Mouse (Mus musculus): Measurements from ENCODE around the gene Jun. TPM values are rescaled to one million over a fixed set of nuclear protein-coding genes. Genes with fewer than 3 reads are reported as not detected.

The Jun gene
- polyA plus RNA-seq, 1 experiment from 2014 or later = 72.2 TPM

GRCm38 (mm10) chr4:95094700-95095113, 42.7 kb upstream of the Jun start:
- no peaks in the 10 kb centered on the region for H3K9me3 ChIP-seq (ENCODE audit: control insufficient read depth, low read length)
- 62% methylated on average over 4 of the region's 4 CpGs for WGBS
- no peaks in the 10 kb centered on the region for H3K36me3 ChIP-seq (ENCODE audit: control insufficient read depth, insufficient read depth)
- no peaks in the 10 kb centered on the region for H3K27me3 ChIP-seq (replicated peaks; ENCODE audit: control insufficient read depth, insufficient read depth, low read length)
- no peak for ATAC-seq
- H3K4me2 ChIP-seq (ENCODE audit: low read length) = no peak overlapping the region
- no peak overlapping the region for H3K27ac ChIP-seq (ENCODE audit: low read length)
- H3K4me1 ChIP-seq (replicated peaks; ENCODE audit: control insufficient read depth, insufficient read depth, low read length) = no peaks in the 10 kb centered on the region
- no peak overlapping the region for H3K4me3 ChIP-seq (replicated peaks; ENCODE audit: low read length)
- no peak overlapping the region for H3K9ac ChIP-seq (replicated peaks; ENCODE audit: low read depth, low read length)

- no peaks in the 10 kb centered on the region for H3K36me3 ChIP-seq (ENCODE audit: control insufficient read depth, insufficient read depth)
- WGBS = 78% methylated on average over 6 of the region's 6 CpGs
- H3K4me3 ChIP-seq (replicated peaks; ENCODE audit: low read length) = no peak overlapping the region
- H3K9ac ChIP-seq (replicated peaks; ENCODE audit: low read depth, low read length) = no peak overlapping the region
- H3K4me1 ChIP-seq (replicated peaks; ENCODE audit: control insufficient read depth, insufficient read depth, low read length) = no peaks in the 10 kb centered on the region
- H3K9me3 ChIP-seq (ENCODE audit: control insufficient read depth, low read length) = no peaks in the 10 kb centered on the region
- no peak overlapping the region for H3K27ac ChIP-seq (ENCODE audit: low read length)
- H3K27me3 ChIP-seq (replicated peaks; ENCODE audit: control insufficient read depth, insufficient read depth, low read length) = no peaks in the 10 kb centered on the region
- no peak for ATAC-seq
- no peak overlapping the region for H3K4me2 ChIP-seq (ENCODE audit: low read length)
These were observed 41.6 kb upstream of the Jun start for GRCm38 (mm10) chr4:95093615-95094014.

GRCm38 (mm10) chr4:95092516-95092915, 40.5 kb upstream of the Jun start:
- Histone ChIP-seq H3K9ac (replicated peaks; ENCODE audit: low read depth, low read length) (no peak overlapping the region), H3K9me3 (ENCODE audit: control insufficient read depth, low read length) (no peaks in the 10 kb centered on the region), H3K36me3 (ENCODE audit: control insufficient read depth, insufficient read depth) (no peaks in the 10 kb centered on the region), H3K27me3 (replicated peaks; ENCODE audit: control insufficient read depth, insufficient read depth, low read length) (no peaks in the 10 kb centered on the region), H3K4me2 (ENCODE audit: low read length) (no peak overlapping the region), H3K4me3 (replicated peaks; ENCODE audit: low read length) (no peak overlapping the region), H3K4me1 (replicated peaks; ENCODE audit: control insufficient read depth, insufficient read depth, low read length) (no peaks in the 10 kb centered on the region), H3K27ac (ENCODE audit: low read length) (no peak overlapping the region)
- 84% methylated on average over 4 of the region's 4 CpGs for WGBS
- no peak for ATAC-seq

- ATAC-seq = no peak
- H3K27me3 ChIP-seq (replicated peaks; ENCODE audit: control insufficient read depth, insufficient read depth, low read length) = no peaks in the 10 kb centered on the region
- no peaks in the 10 kb centered on the region for H3K9me3 ChIP-seq (ENCODE audit: control insufficient read depth, low read length)
- H3K27ac ChIP-seq (ENCODE audit: low read length) = no peak overlapping the region
- 84% methylated on average over 4 of the region's 4 CpGs for whole genome bisulfite sequencing
- H3K4me2 ChIP-seq (ENCODE audit: low read length) = no peak overlapping the region
- no peaks in the 10 kb centered on the region for H3K4me1 ChIP-seq (replicated peaks; ENCODE audit: control insufficient read depth, insufficient read depth, low read length)
- no peaks in the 10 kb centered on the region for H3K36me3 ChIP-seq (ENCODE audit: control insufficient read depth, insufficient read depth)
- no peak overlapping the region for H3K9ac ChIP-seq (replicated peaks; ENCODE audit: low read depth, low read length)
- H3K4me3 ChIP-seq (replicated peaks; ENCODE audit: low read length) = no peak overlapping the region
These were observed 39.5 kb upstream of the Jun start for GRCm38 (mm10) chr4:95091536-95091935.

GRCm38 (mm10) chr4:95089968-95090367, 37.9 kb upstream of the Jun start:
- ATAC-seq = no peak
- no peaks in the 10 kb centered on the region for H3K27me3 ChIP-seq (replicated peaks; ENCODE audit: control insufficient read depth, insufficient read depth, low read length)
- no peak overlapping the region for H3K27ac ChIP-seq (ENCODE audit: low read length)
- no peak overlapping the region for H3K4me3 ChIP-seq (replicated peaks; ENCODE audit: low read length)
- H3K4me2 ChIP-seq (ENCODE audit: low read length) = no peak overlapping the region
- H3K9ac ChIP-seq (replicated peaks; ENCODE audit: low read depth, low read length) = no peak overlapping the region
- H3K4me1 ChIP-seq (replicated peaks; ENCODE audit: control insufficient read depth, insufficient read depth, low read length) = no peaks in the 10 kb centered on the region
- H3K9me3 ChIP-seq (ENCODE audit: control insufficient read depth, low read length) = no peaks in the 10 kb centered on the region
- H3K36me3 ChIP-seq (ENCODE audit: control insufficient read depth, insufficient read depth) = no peaks in the 10 kb centered on the region

GRCm38 (mm10) chr4:95089053-95089452, 37.0 kb upstream of the Jun start:
- Histone ChIP-seq H3K4me1 (replicated peaks; ENCODE audit: control insufficient read depth, insufficient read depth, low read length) (no peaks in the 10 kb centered on the region), H3K27ac (ENCODE audit: low read length) (no peak overlapping the region), H3K4me2 (ENCODE audit: low read length) (no peak overlapping the region), H3K9ac (replicated peaks; ENCODE audit: low read depth, low read length) (no peak overlapping the region), H3K27me3 (replicated peaks; ENCODE audit: control insufficient read depth, insufficient read depth, low read length) (no peaks in the 10 kb centered on the region), H3K36me3 (ENCODE audit: control insufficient read depth, insufficient read depth) (no peaks in the 10 kb centered on the region), H3K4me3 (replicated peaks; ENCODE audit: low read length) (no peak overlapping the region), H3K9me3 (ENCODE audit: control insufficient read depth, low read length) (no peaks in the 10 kb centered on the region)
- no peak for ATAC-seq
- 94% methylated on average over 5 of the region's 5 CpGs for WGBS

GRCm38 (mm10) chr4:95083957-95084356, 31.9 kb upstream of the Jun start:
- 96% methylated on average over 8 of the region's 8 CpGs for WGBS
- H3K9me3 ChIP-seq (ENCODE audit: control insufficient read depth, low read length) = no peaks in the 10 kb centered on the region
- no peak overlapping the region for H3K4me3 ChIP-seq (replicated peaks; ENCODE audit: low read length)
- no peaks in the 10 kb centered on the region for H3K27me3 ChIP-seq (replicated peaks; ENCODE audit: control insufficient read depth, insufficient read depth, low read length)
- H3K9ac ChIP-seq (replicated peaks; ENCODE audit: low read depth, low read length) = no peak overlapping the region
- H3K4me2 ChIP-seq (ENCODE audit: low read length) = no peak overlapping the region
- H3K36me3 ChIP-seq (ENCODE audit: control insufficient read depth, insufficient read depth) = no peaks in the 10 kb centered on the region
- ATAC-seq = no peak
- H3K27ac ChIP-seq (ENCODE audit: low read length) = no peak overlapping the region
- peaks cover 14% of the 10 kb centered on the region for H3K4me1 ChIP-seq (replicated peaks; ENCODE audit: control insufficient read depth, insufficient read depth, low read length)

- no peaks in the 10 kb centered on the region for H3K36me3 ChIP-seq (ENCODE audit: control insufficient read depth, insufficient read depth)
- H3K4me3 ChIP-seq (replicated peaks; ENCODE audit: low read length) = no peak overlapping the region
- 0 out of 2 replicates have a peak overlapping the region, but pooled peaks have one; percentile 39 for H3K27ac ChIP-seq (ENCODE audit: low read length)
- WGBS = 17% methylated on average over 5 of the region's 5 CpGs
- H3K4me1 ChIP-seq (replicated peaks; ENCODE audit: control insufficient read depth, insufficient read depth, low read length) = peaks cover 20% of the 10 kb centered on the region
- H3K9me3 ChIP-seq (ENCODE audit: control insufficient read depth, low read length) = no peaks in the 10 kb centered on the region
- H3K4me2 ChIP-seq (ENCODE audit: low read length) = no peak overlapping the region
- no peak overlapping the region for H3K9ac ChIP-seq (replicated peaks; ENCODE audit: low read depth, low read length)
- H3K27me3 ChIP-seq (replicated peaks; ENCODE audit: control insufficient read depth, insufficient read depth, low read length) = no peaks in the 10 kb centered on the region
- ATAC-seq = peak; percentile 24; the same call in 1 of the 2 replicates
These were observed 31.2 kb upstream of the Jun start for GRCm38 (mm10) chr4:95083191-95083729.

- peak; percentile 57 for ATAC-seq
- H3K9me3 ChIP-seq (ENCODE audit: control insufficient read depth, low read length) = no peaks in the 10 kb centered on the region
- H3K27ac ChIP-seq (ENCODE audit: low read length) = peak overlapping the region; percentile 39; the same call in 1 of the 2 replicates
- H3K9ac ChIP-seq (replicated peaks; ENCODE audit: low read depth, low read length) = no peak overlapping the region
- H3K4me3 ChIP-seq (replicated peaks; ENCODE audit: low read length) = no peak overlapping the region
- H3K4me2 ChIP-seq (ENCODE audit: low read length) = no peak overlapping the region
- peaks cover 20% of the 10 kb centered on the region for H3K4me1 ChIP-seq (replicated peaks; ENCODE audit: control insufficient read depth, insufficient read depth, low read length)
- no peaks in the 10 kb centered on the region for H3K27me3 ChIP-seq (replicated peaks; ENCODE audit: control insufficient read depth, insufficient read depth, low read length)
- 28% methylated on average over 4 of the region's 4 CpGs for WGBS
- H3K36me3 ChIP-seq (ENCODE audit: control insufficient read depth, insufficient read depth) = no peaks in the 10 kb centered on the region
These were observed 30.6 kb upstream of the Jun start for GRCm38 (mm10) chr4:95082481-95083088.

GRCm38 (mm10) chr4:95081632-95082031, 29.6 kb upstream of the Jun start:
- no peak for ATAC-seq
- Histone ChIP-seq H3K9me3 (ENCODE audit: control insufficient read depth, low read length) (no peaks in the 10 kb centered on the region), H3K36me3 (ENCODE audit: control insufficient read depth, insufficient read depth) (no peaks in the 10 kb centered on the region), H3K4me1 (replicated peaks; ENCODE audit: control insufficient read depth, insufficient read depth, low read length) (peaks cover 20% of the 10 kb centered on the region), H3K4me3 (replicated peaks; ENCODE audit: low read length) (no peak overlapping the region), H3K27me3 (replicated peaks; ENCODE audit: control insufficient read depth, insufficient read depth, low read length) (no peaks in the 10 kb centered on the region), H3K9ac (replicated peaks; ENCODE audit: low read depth, low read length) (no peak overlapping the region), H3K4me2 (ENCODE audit: low read length) (no peak overlapping the region), H3K27ac (ENCODE audit: low read length) (no peak overlapping the region)
- WGBS = 80% methylated on average over 8 of the region's 8 CpGs

Data from forebrain, embryonic 16.5 days (tissue).